Mouse (Mus musculus): ENCODE results near the gene Pcgf1. TPM values are rescaled to one million over a fixed set of nuclear protein-coding genes. Genes with fewer than 3 reads are reported as not detected.

The Pcgf1 gene
- 56.3 and 56.8 TPM in 2 replicates for polyA plus RNA-seq (2015; fragmentation: Nextera tagmentation; extraction: Ambion mirVana)

GRCm38 (mm10) chr6:83077630-83078323, at the start of gene Pcgf1:
Gene Pcgf1 (plus strand): TSS chr6:83077869.
- H3K27ac ChIP-seq = peak within 1 kb of the TSS; percentile 95
- peaks cover 25% of the 10 kb centered on the region for H3K4me1 ChIP-seq
- under 1% methylated on average over 54 of the region's 54 CpGs for WGBS
- peak within 1 kb of the TSS; percentile 88 for H3K9ac ChIP-seq
- peak within 1 kb of the TSS; percentile 92 for H3K4me3 ChIP-seq
- H3K9me3 ChIP-seq = no peaks in the 10 kb centered on the region
- 0 out of 2 replicates have a peak, but pooled peaks cover 9% of the 10 kb centered on the region for H3K36me3 ChIP-seq (replicated peaks)
- H3K4me2 ChIP-seq = peak within 1 kb of the TSS; percentile 95
- peaks cover 43% of the 10 kb centered on the region for H3K27me3 ChIP-seq (replicated peaks)
- ATAC-seq (replicated peaks) = peak; percentile 95

GRCm38 (mm10) chr6:83029777-83030176, 47.9 kb upstream of the Pcgf1 start:
- Histone ChIP-seq H3K27ac (no peak overlapping the region), H3K4me3 (no peak overlapping the region), H3K4me2 (no peak overlapping the region), H3K36me3 (replicated peaks) (no peaks in the 10 kb centered on the region), H3K9me3 (no peaks in the 10 kb centered on the region), H3K4me1 (peaks cover 19% of the 10 kb centered on the region), H3K9ac (no peak overlapping the region), H3K27me3 (replicated peaks) (peaks cover 45% of the 10 kb centered on the region)
- ATAC-seq (replicated peaks) = no peak
- WGBS = 19% methylated on average over 10 of the region's 10 CpGs

GRCm38 (mm10) chr6:83031111-83031510, 46.6 kb upstream of the Pcgf1 start:
- H3K9me3 ChIP-seq = no peaks in the 10 kb centered on the region
- peaks cover 19% of the 10 kb centered on the region for H3K4me1 ChIP-seq
- H3K4me3 ChIP-seq = no peak overlapping the region
- H3K27me3 ChIP-seq (replicated peaks) = peaks cover 45% of the 10 kb centered on the region
- H3K36me3 ChIP-seq (replicated peaks) = no peaks in the 10 kb centered on the region
- H3K4me2 ChIP-seq = no peak overlapping the region
- no peak overlapping the region for H3K27ac ChIP-seq
- no peak for ATAC-seq (replicated peaks)
- H3K9ac ChIP-seq = no peak overlapping the region
- 60% methylated on average over 7 of the region's 7 CpGs for WGBS

- Histone ChIP-seq H3K4me2 (peak overlapping the region; percentile 80), H3K9ac (peak overlapping the region; percentile 28; the same call in 1 of the 2 replicates), H3K9me3 (no peaks in the 10 kb centered on the region), H3K4me1 (peaks cover 19% of the 10 kb centered on the region), H3K27me3 (replicated peaks) (peaks cover 45% of the 10 kb centered on the region), H3K27ac (no peak overlapping the region), H3K36me3 (replicated peaks) (no peaks in the 10 kb centered on the region), H3K4me3 (peak overlapping the region; percentile 42)
- no peak for ATAC-seq (replicated peaks)
- 20% methylated on average over 18 of the region's 18 CpGs for WGBS
These were observed 45.6 kb upstream of the Pcgf1 start for GRCm38 (mm10) chr6:83031921-83032590.

- Histone ChIP-seq H3K36me3 (replicated peaks) (no peaks in the 10 kb centered on the region), H3K4me3 (peak overlapping the region; percentile 42), H3K27me3 (replicated peaks) (peaks cover 45% of the 10 kb centered on the region), H3K9ac (peak overlapping the region; percentile 28), H3K27ac (no peak overlapping the region), H3K9me3 (no peaks in the 10 kb centered on the region), H3K4me1 (peaks cover 19% of the 10 kb centered on the region), H3K4me2 (peak overlapping the region; percentile 80)
- ATAC-seq (replicated peaks) = peak; percentile 37; the same call in 1 of the 2 replicates
- under 1% methylated on average over 31 of the region's 31 CpGs for WGBS
These were observed 44.9 kb upstream of the Pcgf1 start for GRCm38 (mm10) chr6:83032769-83033191.

- Histone ChIP-seq H3K4me1 (peaks cover 25% of the 10 kb centered on the region), H3K9ac (peak within 1 kb of the TSS; percentile 28), H3K4me2 (peak within 1 kb of the TSS; percentile 80), H3K36me3 (replicated peaks) (no peaks in the 10 kb centered on the region), H3K27me3 (replicated peaks) (peaks cover 41% of the 10 kb centered on the region), H3K4me3 (peak within 1 kb of the TSS; percentile 42), H3K27ac (peak within 1 kb of the TSS; percentile 64), H3K9me3 (no peaks in the 10 kb centered on the region)
- WGBS = 1% methylated on average over 51 of the region's 51 CpGs
- peak; percentile 59 for ATAC-seq (replicated peaks)
These were observed 44.2 kb upstream of the Pcgf1 start, which contains the start of the genes Dok1 and Loxl3 for GRCm38 (mm10) chr6:83033249-83034185. Gene Dok1 (minus strand): TSS chr6:83033471. Gene Loxl3 (plus strand): TSS chr6:83034173.

- Histone ChIP-seq H3K4me2 (peak overlapping the region; percentile 80), H3K9me3 (no peaks in the 10 kb centered on the region), H3K36me3 (replicated peaks) (no peaks in the 10 kb centered on the region), H3K4me1 (peaks cover 28% of the 10 kb centered on the region), H3K9ac (0 out of 2 replicates have a peak overlapping the region, but pooled peaks have one; percentile 28), H3K27me3 (replicated peaks) (peaks cover 34% of the 10 kb centered on the region), H3K4me3 (peak overlapping the region; percentile 42), H3K27ac (no peak overlapping the region)
- WGBS = 17% methylated on average over 5 of the region's 5 CpGs
- no peak for ATAC-seq (replicated peaks)
These were observed 43.1 kb upstream of the Pcgf1 start for GRCm38 (mm10) chr6:83034463-83035055.

- 82% methylated on average over 8 of the region's 8 CpGs for WGBS
- Histone ChIP-seq H3K9ac (no peak overlapping the region), H3K9me3 (no peaks in the 10 kb centered on the region), H3K4me1 (peaks cover 26% of the 10 kb centered on the region), H3K27me3 (replicated peaks) (peaks cover 20% of the 10 kb centered on the region), H3K4me2 (no peak overlapping the region), H3K27ac (no peak overlapping the region), H3K4me3 (no peak overlapping the region), H3K36me3 (replicated peaks) (no peaks in the 10 kb centered on the region)
- ATAC-seq (replicated peaks) = no peak
These were observed 40.5 kb upstream of the Pcgf1 start for GRCm38 (mm10) chr6:83037188-83037587.

GRCm38 (mm10) chr6:83038496-83039012, 39.1 kb upstream of the Pcgf1 start:
- H3K9me3 ChIP-seq = no peaks in the 10 kb centered on the region
- WGBS = 11% methylated on average over 24 of the region's 24 CpGs
- H3K27ac ChIP-seq = no peak overlapping the region
- no peaks in the 10 kb centered on the region for H3K36me3 ChIP-seq (replicated peaks)
- H3K4me3 ChIP-seq = peak overlapping the region; percentile 35
- ATAC-seq (replicated peaks) = peak; percentile 60
- H3K4me2 ChIP-seq = peak overlapping the region; percentile 69
- H3K9ac ChIP-seq = no peak overlapping the region
- H3K4me1 ChIP-seq = peaks cover 13% of the 10 kb centered on the region
- peaks cover 7% of the 10 kb centered on the region for H3K27me3 ChIP-seq (replicated peaks)

GRCm38 (mm10) chr6:83040601-83041000, 37.1 kb upstream of the Pcgf1 start:
- H3K27me3 ChIP-seq (replicated peaks) = no peaks in the 10 kb centered on the region; the same call in 1 of the 2 replicates
- H3K9me3 ChIP-seq = no peaks in the 10 kb centered on the region
- no peak overlapping the region for H3K4me3 ChIP-seq
- no peak overlapping the region for H3K9ac ChIP-seq
- ATAC-seq (replicated peaks) = no peak
- peaks cover 8% of the 10 kb centered on the region for H3K4me1 ChIP-seq
- 79% methylated on average over 5 of the region's 5 CpGs for WGBS
- H3K4me2 ChIP-seq = no peak overlapping the region
- no peak overlapping the region for H3K27ac ChIP-seq
- H3K36me3 ChIP-seq (replicated peaks) = no peaks in the 10 kb centered on the region

- no peak for ATAC-seq (replicated peaks)
- Histone ChIP-seq H3K4me3 (no peak overlapping the region), H3K9me3 (no peaks in the 10 kb centered on the region), H3K4me1 (peaks cover 3% of the 10 kb centered on the region), H3K27ac (no peak overlapping the region), H3K4me2 (no peak overlapping the region), H3K27me3 (replicated peaks) (no peaks in the 10 kb centered on the region), H3K36me3 (replicated peaks) (no peaks in the 10 kb centered on the region), H3K9ac (no peak overlapping the region)
- 58% methylated on average over 6 of the region's 6 CpGs for WGBS
These were observed 34.1 kb upstream of the Pcgf1 start for GRCm38 (mm10) chr6:83043561-83043960.
